Mouse (Mus musculus): ENCODE results near the gene Ttc33.
A peak's percentile ranks its signal among the peaks of the same experiment; 100 is the strongest.

The Ttc33 gene

GRCm38 (mm10) chr15:5185366-5186292, at the start of gene Ttc33:
TSS of gene Ttc33 (plus strand) at chr15:5185525.
- DNase-seq = peak; percentile 44 to 66

- DNase-seq = no peak
Observed at GRCm38 (mm10) chr15:5138021-5138856, 47.1 kb upstream of the Ttc33 start.

GRCm38 (mm10) chr15:5139366-5139765, 46.0 kb upstream of the Ttc33 start:
- no peak for DNase-seq

- DNase-seq = no peak
Observed at GRCm38 (mm10) chr15:5139863-5140262, 45.5 kb upstream of the Ttc33 start.

- DNase-seq = no peak
Observed at GRCm38 (mm10) chr15:5140357-5140756, 45.0 kb upstream of the Ttc33 start.

GRCm38 (mm10) chr15:5142047-5142446, 43.3 kb upstream of the Ttc33 start:
- no peak for DNase-seq

GRCm38 (mm10) chr15:5142714-5143113, 42.6 kb upstream of the Ttc33 start:
- no peak for DNase-seq

GRCm38 (mm10) chr15:5143361-5144020, 41.8 kb upstream of the Ttc33 start, which contains the start of gene Prkaa1:
TSS of gene Prkaa1 (plus strand) at chr15:5143861.
- DNase-seq = peak; percentile 28 to 31

GRCm38 (mm10) chr15:5144021-5144778, 41.1 kb upstream of the Ttc33 start:
- DNase-seq = peak; percentile 52 to 62

- no peak for DNase-seq
Observed at GRCm38 (mm10) chr15:5145196-5145945, 40.0 kb upstream of the Ttc33 start.

GRCm38 (mm10) chr15:5149187-5149586, 36.1 kb upstream of the Ttc33 start:
- no peak for DNase-seq

GRCm38 (mm10) chr15:5152171-5152570, 33.2 kb upstream of the Ttc33 start:
- DNase-seq = no peak

- DNase-seq = no peak
Observed at GRCm38 (mm10) chr15:5154621-5155020, 30.7 kb upstream of the Ttc33 start.

- no peak for DNase-seq
Observed at GRCm38 (mm10) chr15:5155093-5155492, 30.2 kb upstream of the Ttc33 start.

GRCm38 (mm10) chr15:5156355-5156754, 29.0 kb upstream of the Ttc33 start:
- no peak for DNase-seq

GRCm38 (mm10) chr15:5157386-5157785, 27.9 kb upstream of the Ttc33 start:
- DNase-seq = no peak

- DNase-seq = no peak
Observed at GRCm38 (mm10) chr15:5158827-5159226, 26.5 kb upstream of the Ttc33 start.

- no peak for DNase-seq
Observed at GRCm38 (mm10) chr15:5165121-5165773, 20.1 kb upstream of the Ttc33 start.

- no peak for DNase-seq
Observed at GRCm38 (mm10) chr15:5173217-5173820, 12.0 kb upstream of the Ttc33 start.

GRCm38 (mm10) chr15:5184668-5185330, 526 bp upstream of the Ttc33 start:
- DNase-seq = no peak

Data from thymus, adult 18-20 months (tissue).